Mouse (Mus musculus) left cerebral cortex, adult 18-20 months (tissue): ENCODE data around the gene Smyd3. TPM values are rescaled to one million over a fixed set of nuclear protein-coding genes. Genes with fewer than 3 reads are reported as not detected.

Source experiments
- DNase-seq, 2 experiments: peaks; one replicate each; pipeline ENCODE4 v3.0.0; 2021 to 2022; ENCODE audit warnings: low spot score in 2 of 2, mixed read lengths in 1 of 2
- long read RNA-seq, 2 experiments: library from polyadenylated mRNA; stranded (forward); transcript quantifications; one replicate each; pipeline ENCODE4 v2.0.0; 2021
- total RNA-seq, 2 experiments: library from RNA; stranded (reverse); gene quantifications; 2 replicates each; pipeline ENCODE4 v1.2.3; 2021

Smyd3 gene
- 10 to 100 TPM; 26.6 to 27.4 TPM for total RNA-seq
- long read RNA-seq, experiment 1, partial matches to known transcripts: 0 of 3 reads
- long read RNA-seq, experiment 1, other reads (novel, unspliced or antisense): 3 of 3 reads
- long read RNA-seq, experiment 2, partial matches to known transcripts: 2 of 8 reads
- long read RNA-seq, experiment 2, other reads (novel, unspliced or antisense): 5 of 8 reads

GRCm38 (mm10) chr1:179517713-179518465 lies at the start of gene Smyd3:
TSS of gene Smyd3 (minus strand) at chr1:179518041.
- peak; percentile 86 to 88 for DNase-seq

GRCm38 (mm10) chr1:179567558-179567957 lies 49.7 kb upstream of the Smyd3 start:
- DNase-seq: no peak

GRCm38 (mm10) chr1:179563926-179564325 lies 46.1 kb upstream of the Smyd3 start:
- DNase-seq: no peak

GRCm38 (mm10) chr1:179563211-179563610 lies 45.4 kb upstream of the Smyd3 start:
- no peak for DNase-seq

- no peak for DNase-seq
These were observed 43.1 kb upstream of the Smyd3 start for GRCm38 (mm10) chr1:179560845-179561430.

GRCm38 (mm10) chr1:179559446-179560194 lies 41.8 kb upstream of the Smyd3 start:
- DNase-seq: no peak

- DNase-seq: no peak
These were observed 39.1 kb upstream of the Smyd3 start for GRCm38 (mm10) chr1:179556921-179557320.

- DNase-seq: no peak
These were observed 36.1 kb upstream of the Smyd3 start for GRCm38 (mm10) chr1:179553949-179554347.

GRCm38 (mm10) chr1:179553197-179553948 lies 35.5 kb upstream of the Smyd3 start:
- no peak for DNase-seq

- DNase-seq: no peak
These were observed 34.9 kb upstream of the Smyd3 start for GRCm38 (mm10) chr1:179552751-179553150.

- DNase-seq: no peak
These were observed 34.1 kb upstream of the Smyd3 start for GRCm38 (mm10) chr1:179551921-179552320.

GRCm38 (mm10) chr1:179551336-179551735 lies 33.5 kb upstream of the Smyd3 start:
- no peak for DNase-seq

GRCm38 (mm10) chr1:179548996-179549752 lies 31.3 kb upstream of the Smyd3 start:
- DNase-seq: no peak

- DNase-seq: no peak
These were observed 30.4 kb upstream of the Smyd3 start for GRCm38 (mm10) chr1:179548220-179548619.

- no peak for DNase-seq
These were observed 29.3 kb upstream of the Smyd3 start for GRCm38 (mm10) chr1:179547176-179547575.

GRCm38 (mm10) chr1:179546551-179546917 lies 28.7 kb upstream of the Smyd3 start:
- peak in 1 of 2 experiments; percentile 48 for DNase-seq

- DNase-seq: peak; percentile 97 to 99
These were observed 28.1 kb upstream of the Smyd3 start, which contains the start of the genes Tfb2m and Cnst for GRCm38 (mm10) chr1:179545768-179546550. TSS of gene Tfb2m (minus strand) at chr1:179546267. TSS of gene Cnst (plus strand) at chr1:179546370.

GRCm38 (mm10) chr1:179541502-179541901 lies 23.7 kb upstream of the Smyd3 start:
- DNase-seq: no peak

GRCm38 (mm10) chr1:179539887-179540286 lies 22.0 kb upstream of the Smyd3 start:
- no peak for DNase-seq
